Mouse (Mus musculus): Measurements from ENCODE around the gene Bag2. TPM values are rescaled to one million over a fixed set of nuclear protein-coding genes. Genes with fewer than 3 reads are reported as not detected.

The Bag2 gene
- polyA plus RNA-seq, 1 experiment from 2014 or later: 22.5 TPM

GRCm38 (mm10) chr1:33768827-33769226 lies 11.2 kb upstream of the Bag2 start:
- ATAC-seq: no peak
- Histone ChIP-seq H3K4me3 (ENCODE audit: low read depth, low read length) (no peak overlapping the region), H3K4me2 (ENCODE audit: low read length) (no peak overlapping the region), H3K9ac (ENCODE audit: low read depth, low read length) (no peak overlapping the region), H3K36me3 (ENCODE audit: control insufficient read depth, insufficient read depth, low read length) (peaks cover 14% of the 10 kb centered on the region), H3K27me3 (ENCODE audit: control insufficient read depth, insufficient read depth, low read depth, low read length) (no peaks in the 10 kb centered on the region), H3K4me1 (ENCODE audit: control insufficient read depth, insufficient read depth, low read length) (no peaks in the 10 kb centered on the region), H3K9me3 (replicated peaks; ENCODE audit: control insufficient read depth, low read length, poor library complexity, severe bottlenecking) (no peaks in the 10 kb centered on the region), H3K27ac (ENCODE audit: low read length) (no peak overlapping the region)

GRCm38 (mm10) chr1:33768091-33768787 lies 10.6 kb upstream of the Bag2 start:
- no peak for ATAC-seq
- no peak overlapping the region for H3K4me2 ChIP-seq (ENCODE audit: low read length)
- H3K4me3 ChIP-seq (ENCODE audit: low read depth, low read length): no peak overlapping the region
- H3K36me3 ChIP-seq (ENCODE audit: control insufficient read depth, insufficient read depth, low read length): peaks cover 14% of the 10 kb centered on the region
- WGBS: 65% methylated on average over 1 of the region's 1 CpGs
- no peaks in the 10 kb centered on the region for H3K4me1 ChIP-seq (ENCODE audit: control insufficient read depth, insufficient read depth, low read length)
- H3K9me3 ChIP-seq (replicated peaks; ENCODE audit: control insufficient read depth, low read length, poor library complexity, severe bottlenecking): no peaks in the 10 kb centered on the region
- no peak overlapping the region for H3K9ac ChIP-seq (ENCODE audit: low read depth, low read length)
- H3K27me3 ChIP-seq (ENCODE audit: control insufficient read depth, insufficient read depth, low read depth, low read length): no peaks in the 10 kb centered on the region
- no peak overlapping the region for H3K27ac ChIP-seq (ENCODE audit: low read length)

- no peak overlapping the region for H3K9ac ChIP-seq (ENCODE audit: low read depth, low read length)
- H3K27me3 ChIP-seq (ENCODE audit: control insufficient read depth, insufficient read depth, low read depth, low read length): no peaks in the 10 kb centered on the region
- H3K27ac ChIP-seq (ENCODE audit: low read length): no peak overlapping the region
- H3K36me3 ChIP-seq (ENCODE audit: control insufficient read depth, insufficient read depth, low read length): peaks cover 11% of the 10 kb centered on the region
- H3K4me3 ChIP-seq (ENCODE audit: low read depth, low read length): no peak overlapping the region
- H3K4me2 ChIP-seq (ENCODE audit: low read length): no peak overlapping the region
- H3K4me1 ChIP-seq (ENCODE audit: control insufficient read depth, insufficient read depth, low read length): no peaks in the 10 kb centered on the region
- no peak for ATAC-seq
- H3K9me3 ChIP-seq (replicated peaks; ENCODE audit: control insufficient read depth, low read length, poor library complexity, severe bottlenecking): no peaks in the 10 kb centered on the region
- 73% methylated on average over 16 of the region's 16 CpGs for whole genome bisulfite sequencing
These were observed 9.2 kb upstream of the Bag2 start for GRCm38 (mm10) chr1:33766520-33767508.

- Histone ChIP-seq H3K4me2 (ENCODE audit: low read length) (no peak overlapping the region), H3K9ac (ENCODE audit: low read depth, low read length) (no peak overlapping the region), H3K36me3 (ENCODE audit: control insufficient read depth, insufficient read depth, low read length) (peaks cover 11% of the 10 kb centered on the region), H3K27ac (ENCODE audit: low read length) (no peak overlapping the region), H3K4me1 (ENCODE audit: control insufficient read depth, insufficient read depth, low read length) (no peaks in the 10 kb centered on the region), H3K27me3 (ENCODE audit: control insufficient read depth, insufficient read depth, low read depth, low read length) (no peaks in the 10 kb centered on the region), H3K9me3 (replicated peaks; ENCODE audit: control insufficient read depth, low read length, poor library complexity, severe bottlenecking) (no peaks in the 10 kb centered on the region), H3K4me3 (ENCODE audit: low read depth, low read length) (no peak overlapping the region)
- WGBS: 86% methylated on average over 11 of the region's 11 CpGs
- ATAC-seq: no peak
These were observed 8.0 kb upstream of the Bag2 start for GRCm38 (mm10) chr1:33765468-33766080.

- H3K4me2 ChIP-seq (ENCODE audit: low read length): no peak overlapping the region
- H3K4me3 ChIP-seq (ENCODE audit: low read depth, low read length): no peak overlapping the region
- WGBS: 61% methylated on average over 2 of the region's 2 CpGs
- no peak for ATAC-seq
- no peaks in the 10 kb centered on the region for H3K4me1 ChIP-seq (ENCODE audit: control insufficient read depth, insufficient read depth, low read length)
- H3K9me3 ChIP-seq (replicated peaks; ENCODE audit: control insufficient read depth, low read length, poor library complexity, severe bottlenecking): no peaks in the 10 kb centered on the region
- H3K36me3 ChIP-seq (ENCODE audit: control insufficient read depth, insufficient read depth, low read length): 0 out of 2 replicates have a peak, but pooled peaks cover under 1% of the 10 kb centered on the region
- H3K27ac ChIP-seq (ENCODE audit: low read length): no peak overlapping the region
- no peaks in the 10 kb centered on the region for H3K27me3 ChIP-seq (ENCODE audit: control insufficient read depth, insufficient read depth, low read depth, low read length)
- no peak overlapping the region for H3K9ac ChIP-seq (ENCODE audit: low read depth, low read length)
These were observed 6.2 kb upstream of the Bag2 start for GRCm38 (mm10) chr1:33763826-33764225.

- 56% methylated on average over 4 of the region's 4 CpGs for WGBS
- H3K36me3 ChIP-seq (ENCODE audit: control insufficient read depth, insufficient read depth, low read length): no peaks in the 10 kb centered on the region
- no peak overlapping the region for H3K4me2 ChIP-seq (ENCODE audit: low read length)
- no peak overlapping the region for H3K4me3 ChIP-seq (ENCODE audit: low read depth, low read length)
- no peaks in the 10 kb centered on the region for H3K27me3 ChIP-seq (ENCODE audit: control insufficient read depth, insufficient read depth, low read depth, low read length)
- no peak for ATAC-seq
- peaks cover 9% of the 10 kb centered on the region for H3K4me1 ChIP-seq (ENCODE audit: control insufficient read depth, insufficient read depth, low read length)
- no peak overlapping the region for H3K27ac ChIP-seq (ENCODE audit: low read length)
- H3K9ac ChIP-seq (ENCODE audit: low read depth, low read length): no peak overlapping the region
- no peaks in the 10 kb centered on the region for H3K9me3 ChIP-seq (replicated peaks; ENCODE audit: control insufficient read depth, low read length, poor library complexity, severe bottlenecking)
These were observed 893 bp upstream of the Bag2 start for GRCm38 (mm10) chr1:33758488-33758887.

GRCm38 (mm10) chr1:33757033-33757413 lies 572 bp downstream of the Bag2 start:
- 6% methylated on average over 14 of the region's 14 CpGs for WGBS
- no peaks in the 10 kb centered on the region for H3K27me3 ChIP-seq (ENCODE audit: control insufficient read depth, insufficient read depth, low read depth, low read length)
- H3K36me3 ChIP-seq (ENCODE audit: control insufficient read depth, insufficient read depth, low read length): no peaks in the 10 kb centered on the region
- no peak overlapping the region for H3K27ac ChIP-seq (ENCODE audit: low read length)
- H3K4me3 ChIP-seq (ENCODE audit: low read depth, low read length): peak overlapping the region; percentile 61
- peak; percentile 59 for ATAC-seq
- H3K9ac ChIP-seq (ENCODE audit: low read depth, low read length): peak overlapping the region; percentile 88
- no peaks in the 10 kb centered on the region for H3K9me3 ChIP-seq (replicated peaks; ENCODE audit: control insufficient read depth, low read length, poor library complexity, severe bottlenecking)
- H3K4me1 ChIP-seq (ENCODE audit: control insufficient read depth, insufficient read depth, low read length): peaks cover 9% of the 10 kb centered on the region
- H3K4me2 ChIP-seq (ENCODE audit: low read length): peak overlapping the region; percentile 97

GRCm38 (mm10) chr1:33756258-33757032 lies 1.1 kb downstream of the Bag2 start:
- no peak for ATAC-seq
- peak overlapping the region; percentile 61; the same call in 1 of the 2 replicates for H3K4me3 ChIP-seq (ENCODE audit: low read depth, low read length)

More at GRCm38 (mm10) chr1:33756258-33757032, 1.1 kb downstream of the Bag2 start:
- no peaks in the 10 kb centered on the region for H3K9me3 ChIP-seq (replicated peaks; ENCODE audit: control insufficient read depth, low read length, poor library complexity, severe bottlenecking)
- no peak overlapping the region for H3K27ac ChIP-seq (ENCODE audit: low read length)
- peak overlapping the region; percentile 97 for H3K4me2 ChIP-seq (ENCODE audit: low read length)
- no peaks in the 10 kb centered on the region for H3K27me3 ChIP-seq (ENCODE audit: control insufficient read depth, insufficient read depth, low read depth, low read length)
- no peak overlapping the region for H3K9ac ChIP-seq (ENCODE audit: low read depth, low read length)
- H3K36me3 ChIP-seq (ENCODE audit: control insufficient read depth, insufficient read depth, low read length): no peaks in the 10 kb centered on the region
- peaks cover 9% of the 10 kb centered on the region for H3K4me1 ChIP-seq (ENCODE audit: control insufficient read depth, insufficient read depth, low read length)
- WGBS: 36% methylated on average over 18 of the region's 18 CpGs

Data from midbrain, embryonic 16.5 days (tissue).